Mouse (Mus musculus) layer of hippocampus, postnatal 25 days (tissue): ENCODE results near the gene Pappa2. TPM values are rescaled to one million over a fixed set of nuclear protein-coding genes. Genes with fewer than 3 reads are reported as not detected.

Experiments
- DNase-seq, 2 experiments: peaks; one replicate each; pipeline ENCODE4 v3.0.0; 2022; ENCODE audit warnings: mixed read lengths in 2 of 2, low spot score in 1 of 2; ENCODE audit errors: extremely low spot score in 1 of 2
- total RNA-seq, 2 experiments: library from RNA; stranded (reverse); gene quantifications; 2 replicates each; pipeline ENCODE4 v1.2.3; 2021

Gene Pappa2
- total RNA-seq = 1 to 10 TPM; 1.1 to 1.3 TPM

DNA sequence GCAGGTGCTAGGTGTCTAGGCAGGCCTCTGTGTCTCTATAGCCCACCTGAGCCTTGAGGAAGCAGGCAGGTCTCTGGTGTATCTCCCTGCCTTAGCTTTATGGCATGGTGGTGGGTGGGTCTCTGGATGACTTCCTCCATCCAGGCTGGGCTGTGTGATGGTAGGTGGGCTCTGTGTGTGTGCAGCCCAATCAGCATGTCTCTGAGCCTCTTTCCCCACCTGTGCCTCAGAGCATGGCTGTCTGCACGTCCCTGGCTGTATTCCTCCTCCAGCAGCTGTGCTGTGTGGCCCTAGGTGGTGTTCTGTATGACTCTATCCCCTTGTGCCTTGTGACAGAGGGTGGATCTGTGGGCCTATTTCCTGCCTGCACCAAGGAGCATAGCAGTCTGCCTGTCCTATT is at the start of gene Pappa2:
Gene Pappa2 (minus strand): TSS at position 101 of the 400 bp plus-strand sequence.
- no peak for DNase-seq

DNA sequence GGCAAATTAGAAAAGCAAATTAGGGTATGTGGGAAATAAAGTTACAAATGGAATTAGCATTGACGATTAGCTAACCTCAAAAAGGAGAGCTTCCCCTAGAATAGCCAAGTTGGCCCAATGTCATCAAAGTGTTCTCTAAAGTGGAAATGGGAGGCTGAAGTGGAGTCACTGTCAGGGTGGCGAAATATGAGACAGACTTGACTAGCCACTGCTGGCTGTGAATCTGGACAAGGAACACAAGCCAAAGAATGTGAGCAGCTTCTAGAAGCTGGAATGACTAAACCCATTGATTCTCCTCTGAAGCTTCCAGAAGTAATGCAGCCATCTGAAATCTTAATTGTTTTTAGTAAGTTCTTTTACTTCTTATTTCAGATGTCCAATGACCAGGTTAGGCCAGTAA is 48.8 kb upstream of the Pappa2 start:
- no peak for DNase-seq

- no peak for DNase-seq
Observed at GRCm38 (mm10) chr1:159014940-159015660, 34.8 kb upstream of the Pappa2 start.

- no peak for DNase-seq
Observed at GRCm38 (mm10) chr1:158987042-158987441, 6.8 kb upstream of the Pappa2 start.

- no peak for DNase-seq
Observed at GRCm38 (mm10) chr1:158962340-158962739, 17.9 kb downstream of the Pappa2 start.

DNA sequence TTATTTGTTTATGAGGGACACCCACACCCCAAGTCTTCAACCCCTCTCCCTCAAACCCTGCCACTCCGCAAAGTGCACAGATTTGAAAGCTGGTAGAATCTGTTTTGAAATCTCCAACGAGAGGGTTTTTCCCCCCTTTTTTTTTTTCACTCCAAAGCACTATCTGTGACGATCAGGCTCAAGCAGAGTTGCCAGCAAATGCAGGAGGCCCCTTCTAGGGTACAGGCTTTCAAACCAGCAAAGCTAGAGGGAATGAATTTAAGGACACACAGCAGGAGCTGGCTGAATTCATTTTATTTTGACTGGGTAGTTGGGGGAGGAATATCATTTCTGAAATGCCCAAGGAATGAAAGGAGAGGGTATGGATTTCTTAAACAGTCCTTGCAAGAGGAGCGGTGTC is 19.3 kb downstream of the Pappa2 start:
- DNase-seq = no peak

DNA sequence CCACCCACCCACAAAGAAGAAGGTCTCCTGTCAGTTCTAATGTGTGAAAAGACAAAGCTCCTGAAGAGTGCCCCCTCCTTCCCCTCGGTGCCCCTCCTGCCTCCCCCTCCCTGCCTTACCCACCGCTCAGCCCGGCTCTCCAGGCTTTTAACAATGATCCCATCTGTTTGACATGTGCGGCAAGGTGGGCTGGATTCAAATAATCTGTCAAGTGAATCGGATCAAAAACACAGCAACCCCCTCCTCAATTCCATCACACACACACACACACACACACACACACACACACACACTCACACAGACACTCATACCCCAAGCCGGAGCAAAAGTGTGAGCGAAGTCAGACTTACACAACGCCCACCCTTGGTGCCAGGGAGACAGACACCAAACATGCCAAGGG is 19.7 kb downstream of the Pappa2 start:
- DNase-seq = no peak

- DNase-seq = no peak
Observed at GRCm38 (mm10) chr1:158956361-158956760, 23.9 kb downstream of the Pappa2 start.

GRCm38 (mm10) chr1:158954785-158955184 is 25.5 kb downstream of the Pappa2 start:
- DNase-seq = no peak

GRCm38 (mm10) chr1:158953479-158954207 is 26.6 kb downstream of the Pappa2 start:
- peak; percentile 42 to 67 for DNase-seq

DNA sequence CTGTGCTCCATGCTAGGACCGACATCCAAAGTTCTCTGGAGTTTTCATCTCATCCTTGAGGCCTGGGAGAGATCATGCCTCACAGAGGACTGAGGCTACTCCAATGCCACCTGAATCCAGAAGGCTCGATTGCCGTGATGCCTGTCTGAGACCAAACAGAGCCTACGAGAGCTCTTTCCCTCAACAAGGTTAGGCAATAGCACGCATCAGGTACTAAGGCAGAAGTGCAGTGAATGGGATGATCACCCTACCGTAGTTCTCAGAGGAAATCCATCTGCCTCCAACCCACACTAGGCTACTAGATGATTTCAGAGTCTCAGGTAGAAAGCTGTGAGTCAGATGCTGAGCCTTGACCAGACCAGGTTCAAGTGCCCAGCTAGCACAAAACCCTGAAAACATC is 31.2 kb downstream of the Pappa2 start:
- DNase-seq = no peak

DNA sequence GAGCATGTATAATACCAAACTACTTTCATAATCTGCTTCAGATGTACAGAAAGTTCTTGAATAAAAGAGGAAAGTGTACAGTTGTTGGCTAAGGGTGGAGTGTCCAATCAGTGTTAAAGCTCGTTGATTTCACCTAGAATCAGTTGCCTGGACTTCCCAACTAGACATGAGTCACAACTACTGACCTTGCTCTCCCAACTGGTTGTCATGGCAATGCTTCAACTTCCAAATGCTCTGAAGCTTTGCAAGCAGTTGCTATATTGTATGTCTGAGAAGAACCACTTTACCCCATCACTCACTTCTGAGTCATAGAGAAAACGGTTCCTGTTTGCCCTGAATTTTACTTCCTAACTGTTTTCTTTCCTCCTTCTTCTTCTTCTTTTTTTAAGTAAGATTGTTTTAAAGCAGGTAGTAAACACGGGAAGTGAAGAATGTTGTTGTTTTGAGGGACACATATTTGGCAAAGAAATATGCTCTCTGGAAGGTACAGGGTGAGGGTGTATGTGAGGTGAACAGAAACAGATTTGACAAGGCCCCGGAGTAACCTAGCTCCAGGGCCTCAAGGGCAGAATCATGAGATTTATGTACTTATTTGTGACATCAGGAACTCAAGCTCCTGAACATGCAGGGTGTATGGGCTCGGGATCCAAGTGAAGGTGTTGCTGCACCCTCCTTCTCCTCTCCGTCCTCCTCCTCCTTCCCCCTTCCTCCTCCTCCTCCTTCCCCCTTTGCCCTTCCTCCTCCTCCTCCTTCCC is 32.1 kb downstream of the Pappa2 start:
- no peak for DNase-seq

DNA sequence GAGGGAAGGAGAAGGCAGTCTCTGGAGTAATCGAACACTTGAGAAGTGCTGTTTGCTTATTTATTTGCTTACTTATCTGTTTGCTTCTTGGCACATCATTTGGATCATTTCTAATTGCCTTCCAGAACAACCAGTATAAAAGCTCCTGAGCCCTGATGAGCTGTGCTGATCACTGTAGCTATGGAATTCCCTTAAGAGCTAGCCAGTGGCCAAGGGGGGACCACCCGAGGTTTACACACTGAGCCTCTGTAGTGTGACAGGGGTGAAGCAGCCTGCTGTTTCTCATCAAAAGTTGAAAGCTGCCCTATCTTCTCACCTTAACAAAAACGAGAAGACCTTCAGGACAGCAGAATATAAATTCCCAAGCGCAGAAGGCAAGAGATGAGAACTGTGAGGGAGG is 35.4 kb downstream of the Pappa2 start:
- DNase-seq = no peak

- no peak for DNase-seq
Observed at GRCm38 (mm10) chr1:158942864-158943263, 37.4 kb downstream of the Pappa2 start.

DNA sequence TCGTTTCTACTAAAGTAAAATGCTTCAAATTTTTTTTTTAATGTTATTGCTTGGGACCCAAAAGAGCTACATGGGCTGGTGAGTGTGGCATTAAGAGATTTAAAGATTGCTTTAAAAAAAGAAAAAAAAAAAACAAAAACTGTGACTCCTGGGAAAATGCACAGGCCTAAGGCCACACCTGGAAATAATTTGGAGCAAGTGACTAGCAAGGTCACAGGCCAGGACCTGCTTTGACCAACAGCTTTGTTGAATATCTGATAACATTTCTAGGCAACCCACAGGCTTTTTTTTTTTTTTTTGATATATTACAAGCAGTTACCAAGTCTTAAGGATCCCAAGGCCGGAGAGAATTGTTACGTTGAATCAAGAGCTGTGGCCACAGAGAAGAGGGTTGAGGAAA is 39.3 kb downstream of the Pappa2 start:
- DNase-seq = no peak

DNA sequence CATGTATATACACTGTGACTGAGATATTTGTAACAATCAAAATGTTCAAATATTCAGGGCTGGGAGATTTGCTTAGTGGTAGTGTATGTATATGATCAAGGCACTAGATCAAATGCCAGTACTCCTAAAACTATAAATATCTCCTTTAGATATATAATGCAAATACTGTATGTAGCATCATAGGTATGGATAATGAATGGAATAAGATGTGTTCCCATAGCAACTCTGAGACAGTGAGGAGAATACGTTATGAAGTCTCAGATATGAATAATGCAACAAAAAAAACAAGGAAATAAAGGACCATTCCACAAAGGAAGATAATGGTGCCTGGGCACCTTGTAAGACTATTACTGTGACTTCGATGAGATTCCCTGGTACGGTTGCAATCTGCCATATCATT is 45.8 kb downstream of the Pappa2 start:
- no peak for DNase-seq

DNA sequence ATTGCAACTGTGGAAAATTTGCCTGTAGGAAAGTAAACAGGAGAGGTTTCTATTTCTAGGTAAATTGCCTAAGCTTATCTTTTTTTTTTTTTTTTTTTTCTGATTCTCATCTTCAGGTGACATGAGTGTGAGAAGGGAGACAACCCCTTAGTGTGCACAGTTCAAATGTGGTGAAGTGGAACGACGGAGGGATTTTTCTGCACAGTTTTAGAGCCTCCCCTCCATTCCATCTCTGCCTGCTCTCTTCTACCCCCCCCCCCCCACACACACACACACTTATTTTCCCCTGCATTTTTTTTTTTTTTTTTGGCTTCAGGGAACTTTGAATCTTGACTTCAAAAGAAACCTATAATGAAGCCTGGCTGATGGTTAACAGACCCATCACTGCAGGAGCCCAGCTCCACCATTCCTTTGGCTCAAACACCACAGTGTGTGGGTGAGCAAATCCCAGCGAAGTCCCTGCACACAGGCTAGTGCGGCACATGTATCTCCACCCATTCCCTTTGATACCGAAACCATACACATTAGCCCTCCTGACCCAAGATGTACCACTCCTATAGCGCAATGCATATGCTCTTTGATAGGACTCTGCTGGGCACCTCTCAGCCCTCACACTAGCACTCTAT is 49.0 kb downstream of the Pappa2 start:
- no peak for DNase-seq

GRCm38 (mm10) chr1:158929369-158929768 is 50.9 kb downstream of the Pappa2 start:
- DNase-seq = no peak

- DNase-seq = no peak
Observed at GRCm38 (mm10) chr1:158920451-158920850, 59.8 kb downstream of the Pappa2 start.

DNA sequence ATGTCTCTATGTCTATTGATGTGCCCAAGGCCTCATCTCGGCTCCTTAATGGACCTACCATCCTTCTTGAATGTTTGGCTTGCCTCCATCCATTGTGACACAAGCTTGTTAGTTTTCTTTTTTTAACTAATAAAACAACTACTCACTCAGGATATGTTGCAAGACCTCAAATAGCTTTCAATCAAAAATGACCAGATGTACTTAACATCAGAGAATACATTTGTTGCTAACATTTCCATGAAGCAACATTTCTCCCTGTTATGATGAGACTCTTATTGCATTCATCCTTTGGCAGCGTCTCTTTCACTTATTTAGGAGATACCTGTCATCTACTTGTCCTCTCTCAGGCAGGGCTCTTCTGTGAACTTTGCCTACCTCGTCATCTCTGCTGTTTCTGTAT is 61.4 kb downstream of the Pappa2 start:
- no peak for DNase-seq

DNA sequence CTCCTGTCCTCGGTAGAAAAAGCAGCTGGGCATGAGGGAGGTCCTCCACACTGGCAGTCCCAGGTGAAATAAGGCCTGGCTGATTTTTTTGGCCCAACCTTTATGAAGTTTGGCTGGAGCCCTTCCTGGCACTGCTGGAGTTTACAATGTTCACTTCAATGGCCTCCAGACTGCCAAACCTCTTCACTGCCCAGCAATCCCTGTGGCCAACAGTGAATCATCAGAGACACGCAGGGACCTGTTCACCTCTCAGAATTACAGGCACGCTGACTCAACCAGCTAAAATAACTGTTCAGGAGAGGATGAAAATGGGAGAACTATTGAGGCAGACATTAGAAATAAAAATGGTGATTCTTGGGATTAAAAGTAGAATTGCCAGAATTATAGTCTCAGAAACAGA is 63.2 kb downstream of the Pappa2 start:
- no peak for DNase-seq
